Mouse (Mus musculus) gastrocnemius, postnatal 14 days (tissue): ENCODE data around the gene Six1. TPM values are rescaled to one million over a fixed set of nuclear protein-coding genes. Genes with fewer than 3 reads are reported as not detected.
"Not testable (repeated sequence)": the region's sequence is repeated elsewhere in the genome, so short reads cannot be mapped to it uniquely, and the experiment has no call there.

Source experiments
- DNase-seq: peaks from one replicate; pipeline ENCODE4 v3.0.0; 2021; ENCODE audit warnings: mixed read lengths
- intact Hi-C: fragments of 180-260 bp; cut with DNase I; formaldehyde crosslinking; loops from one replicate; pipeline ENCODE4 v1.15.1; 2025; ENCODE audit warnings: low total_unique reads
- long read RNA-seq, 2 experiments: library from polyadenylated mRNA; stranded (forward); transcript quantifications; one replicate each; pipeline ENCODE4 v2.0.0; 2021
- total RNA-seq, 2 experiments: library from RNA; stranded (reverse); gene quantifications; 2 replicates each; pipeline ENCODE4 v1.2.3; 2021

The Six1 gene
- total RNA-seq: 10 to 100 TPM; 43.5 to 46.4 TPM
- long read RNA-seq, experiment 1, transcript Six1-201 (2 exons, 3,316 nt): major isoform, 28 of 38 reads
- long read RNA-seq, experiment 1, partial matches to known transcripts: 0 of 38 reads
- long read RNA-seq, experiment 1, other reads (novel, unspliced or antisense): 10 of 38 reads
- long read RNA-seq, experiment 2, transcript Six1-201 (2 exons, 3,316 nt): major isoform, 45 of 55 reads
- long read RNA-seq, experiment 2, partial matches to known transcripts: 0 of 55 reads
- long read RNA-seq, experiment 2, other reads (novel, unspliced or antisense): 10 of 55 reads

GRCm38 (mm10) chr12:73053668-73054241, at the start of gene Six1:
TSS of gene Six1 (minus strand) at chr12:73053887.
- DNase-seq: peak; percentile 95
- intact Hi-C loops: loop anchor here (10.0 kb wide), 2 partner anchors 61 to 271 kb away; partner anchors contain the start of gene Six4

DNA sequence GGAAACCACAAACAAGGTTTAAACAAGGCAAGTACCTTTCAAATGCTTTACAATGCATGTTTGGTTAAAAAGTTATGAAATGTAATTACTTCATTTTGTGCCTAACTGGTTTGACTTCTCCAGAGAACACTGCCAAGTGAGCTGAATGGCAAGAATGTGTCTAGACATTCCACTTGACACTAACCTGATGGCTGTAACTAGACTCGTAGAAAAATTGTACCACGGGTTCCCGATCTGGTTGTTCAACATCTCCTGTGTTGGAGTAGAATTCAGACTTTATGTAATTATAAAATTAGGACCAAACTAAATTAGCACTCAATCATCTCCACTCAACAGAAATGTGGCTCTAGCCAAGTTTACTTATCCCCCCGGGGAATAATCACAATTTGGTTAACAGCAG, 44.9 kb upstream of the Six1 start:
- no peak for DNase-seq
- intact Hi-C loops: no loop called here

DNA sequence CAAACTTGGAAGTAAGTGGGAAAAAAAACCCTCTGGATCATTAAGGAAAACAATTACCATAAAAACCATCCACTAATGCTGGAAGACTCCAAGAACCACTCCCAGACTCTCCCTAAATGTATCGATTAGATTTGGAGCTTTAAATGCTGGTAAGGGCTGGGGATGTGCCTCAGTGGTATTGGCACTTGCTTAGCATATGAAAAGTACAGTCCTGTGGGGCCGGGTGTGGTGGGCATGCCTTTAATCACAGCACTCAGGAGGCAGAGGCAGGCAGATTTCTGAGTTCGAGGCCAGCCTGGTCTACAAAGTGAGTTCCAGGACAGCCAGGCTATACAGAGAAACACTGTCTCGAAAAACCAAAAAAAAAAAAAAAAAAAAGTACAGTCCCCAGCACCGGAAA, 42.5 kb upstream of the Six1 start:
- DNase-seq, intact Hi-C loops: not testable (repeated sequence)

DNA sequence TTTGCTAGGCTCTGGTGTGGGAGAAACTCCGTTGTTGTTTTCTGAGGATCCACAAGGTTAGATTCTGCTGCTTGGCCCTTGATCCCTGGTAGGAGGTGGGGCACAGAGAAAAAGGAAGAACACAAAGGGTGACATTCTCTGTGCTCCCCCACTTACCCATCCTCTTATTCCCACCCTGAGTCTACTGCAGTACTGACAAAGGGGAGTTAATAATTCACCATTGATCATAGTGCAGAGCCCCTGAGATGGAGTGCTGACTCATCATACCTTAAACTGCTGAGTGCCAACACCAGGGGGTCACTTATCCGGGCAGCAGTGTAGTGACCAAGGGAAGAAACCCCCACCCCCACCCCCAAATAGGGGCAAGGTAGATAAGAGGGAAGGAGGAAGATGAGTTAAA, 40.9 kb upstream of the Six1 start:
- intact Hi-C loops: no loop called here
- DNase-seq: no peak

DNA sequence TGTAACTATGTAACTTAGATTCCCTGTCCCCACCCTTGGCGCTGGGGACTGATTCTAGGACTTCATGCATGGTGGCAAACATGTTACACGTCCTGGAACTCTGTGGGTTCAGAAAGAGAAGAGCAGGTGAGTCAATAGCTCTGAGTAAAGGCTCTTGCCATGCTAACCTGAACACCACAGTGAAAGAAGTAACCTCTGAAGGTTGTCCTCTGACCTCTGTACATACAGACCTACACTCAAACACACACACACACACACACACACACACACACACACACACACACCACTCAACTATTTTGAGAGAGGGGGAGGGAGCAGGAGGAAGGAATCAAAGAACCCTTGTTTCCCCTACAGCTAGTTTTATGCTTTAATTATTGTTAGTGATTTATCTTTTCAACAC, 40.5 kb upstream of the Six1 start:
- intact Hi-C loops: no loop called here
- no peak for DNase-seq

DNA sequence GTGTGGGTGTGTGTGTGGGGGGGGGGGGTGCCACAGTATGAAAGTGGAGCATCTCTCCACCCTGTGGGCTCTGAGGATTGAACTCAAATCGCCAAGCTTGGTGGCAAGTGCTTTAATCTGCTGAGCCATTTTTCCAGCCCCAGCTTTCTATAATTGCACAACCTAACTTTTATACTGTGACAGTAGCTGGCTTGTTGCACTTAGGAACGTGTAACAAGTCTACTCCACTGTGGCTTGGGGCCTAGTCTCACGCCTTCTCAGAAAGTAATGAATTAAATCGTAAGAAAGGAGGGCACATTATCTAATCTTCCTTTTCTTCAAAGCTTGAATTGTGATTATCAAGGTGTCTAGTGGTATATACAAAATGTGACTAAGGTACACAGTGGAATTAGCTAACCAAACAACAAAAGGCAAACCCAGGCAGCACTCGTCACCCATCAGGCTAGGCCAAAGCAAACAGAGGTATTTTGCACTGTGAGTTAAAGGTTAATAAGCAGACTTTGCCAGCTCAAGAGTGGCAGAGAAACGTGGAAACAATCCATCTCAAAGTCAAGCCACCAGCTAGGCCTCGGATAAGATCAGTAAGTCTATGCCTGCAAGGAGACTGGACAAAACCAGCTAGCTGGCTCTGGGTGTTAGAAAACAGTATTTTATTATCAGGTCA, 37.1 kb upstream of the Six1 start:
- intact Hi-C loops: no loop called here
- no peak for DNase-seq

DNA sequence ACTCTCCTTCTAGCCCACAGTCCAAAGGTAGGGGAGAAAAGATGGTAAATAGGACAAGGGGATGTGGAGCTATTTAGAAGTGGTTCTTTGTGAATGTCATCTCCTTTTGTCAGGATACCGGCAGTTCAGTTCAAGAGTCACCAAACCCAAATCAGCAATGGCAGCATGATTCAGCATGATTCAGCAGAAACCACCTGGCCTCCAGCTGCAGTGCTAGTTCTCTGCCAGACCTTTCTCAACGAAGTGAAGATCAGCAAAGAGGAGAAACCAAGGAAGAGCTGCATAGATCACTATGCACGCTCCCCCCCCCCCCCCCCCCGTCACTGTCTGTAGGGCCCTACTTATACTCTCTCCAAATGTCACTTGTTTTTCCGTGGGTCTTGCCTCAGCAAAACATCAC, 35.2 kb upstream of the Six1 start:
- intact Hi-C loops: no loop called here
- DNase-seq: no peak

DNA sequence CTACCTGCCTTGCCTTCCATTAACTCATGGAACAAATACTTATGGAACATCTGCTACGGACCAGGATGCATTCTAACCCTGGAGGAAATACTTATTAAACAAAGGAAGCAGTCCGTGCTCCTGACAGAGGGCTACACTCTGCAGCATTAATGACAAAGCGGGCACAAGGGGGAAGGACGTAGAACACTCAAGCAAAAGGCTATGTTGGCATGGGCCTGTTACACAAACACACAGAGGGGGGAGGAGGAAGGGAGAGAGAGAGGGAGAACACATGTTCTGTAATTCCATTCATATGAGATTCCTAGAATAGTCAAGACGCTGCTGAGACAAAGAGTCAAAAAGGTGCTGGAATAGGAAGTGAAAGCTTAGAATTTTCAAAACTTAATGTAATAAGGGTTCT, 34.8 kb upstream of the Six1 start:
- no peak for DNase-seq
- intact Hi-C loops: no loop called here

- DNase-seq: no peak
- intact Hi-C loops: no loop called here
Measured at GRCm38 (mm10) chr12:73087086-73087485, 33.4 kb upstream of the Six1 start.

GRCm38 (mm10) chr12:73085739-73086630, 32.3 kb upstream of the Six1 start:
- intact Hi-C loops: no loop called here
- no peak for DNase-seq

DNA sequence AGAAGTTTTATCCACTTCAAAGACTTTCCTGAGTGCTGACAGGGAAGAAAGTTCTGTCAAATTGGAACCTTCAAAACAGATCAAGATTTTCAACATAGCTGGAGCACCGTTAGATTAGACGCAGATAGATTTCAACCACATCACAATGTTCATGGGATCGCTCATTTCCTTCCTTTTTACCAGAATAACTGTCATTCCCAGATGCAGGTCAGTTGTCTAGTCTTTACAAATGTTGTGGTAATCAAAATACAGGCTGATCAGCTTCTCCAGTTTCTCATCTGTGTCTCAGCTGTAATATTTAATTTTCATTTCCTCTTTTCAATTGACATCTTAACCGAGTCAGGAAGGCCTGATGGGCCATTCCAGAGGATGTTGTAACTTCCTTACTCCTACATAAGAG, 30.1 kb upstream of the Six1 start:
- intact Hi-C loops: no loop called here
- DNase-seq: no peak

- DNase-seq, intact Hi-C loops: not testable (repeated sequence)
Measured at GRCm38 (mm10) chr12:73081828-73082227, 28.1 kb upstream of the Six1 start.

- intact Hi-C loops: no loop called here
- DNase-seq: no peak
Measured at GRCm38 (mm10) chr12:73060805-73061410, 7.2 kb upstream of the Six1 start.

- intact Hi-C loops: loop anchor here (10.0 kb wide), 2 partner anchors 57 to 267 kb away; partner anchors contain the start of gene Six4
- DNase-seq: no peak
Measured at GRCm38 (mm10) chr12:73057492-73057891, 3.8 kb upstream of the Six1 start.

DNA sequence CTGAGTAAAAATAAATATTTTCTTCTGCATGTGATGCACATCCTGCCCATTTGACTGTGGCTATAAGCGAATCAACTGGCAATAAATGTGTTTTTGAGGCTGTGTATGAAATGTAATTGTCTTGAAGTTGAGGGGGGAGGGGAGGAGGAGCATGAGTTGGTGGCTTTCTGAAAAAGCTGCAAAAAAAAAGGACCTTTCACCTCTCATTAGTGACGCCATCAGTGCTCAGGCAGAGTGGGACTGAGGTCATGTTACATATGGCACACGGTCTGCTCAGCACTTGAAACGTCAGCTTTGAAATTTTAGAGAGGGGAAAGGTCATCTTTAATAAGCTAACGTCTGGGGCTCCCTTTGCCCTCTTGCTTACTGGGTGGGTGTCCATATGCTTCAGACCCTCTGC, 1.8 kb upstream of the Six1 start:
- intact Hi-C loops: loop anchor here (10.0 kb wide), 2 partner anchors 59 to 269 kb away; partner anchors contain the start of gene Six4
- DNase-seq: no peak

- DNase-seq: no peak
- intact Hi-C loops: loop anchor here (10.0 kb wide), 2 partner anchors 60 to 270 kb away; partner anchors contain the start of gene Six4
Measured at GRCm38 (mm10) chr12:73054576-73055185, 994 bp upstream of the Six1 start.

GRCm38 (mm10) chr12:73052651-73053591, 766 bp downstream of the Six1 start:
- no peak for DNase-seq
- intact Hi-C loops: loop anchor here (10.0 kb wide), 2 partner anchors 62 to 272 kb away; partner anchors contain the start of gene Six4
